Mouse (Mus musculus): ENCODE results near the gene Eps8.

- TF ChIP-seq CTCF (IDR thresholded peaks at IDR 0.05; ENCODE audit: insufficient read depth, low read length): no peak
- TF ChIP-seq POLR2A (IDR thresholded peaks at IDR 0.05; ENCODE audit: borderline replicate concordance, extremely low read depth, low read depth, low read length): no peak
These were observed 73.2 kb downstream of the Eps8 start for GRCm38 (mm10) chr6:137581331-137582010.

Data from lung, adult 2 months (tissue).